Mouse (Mus musculus) hindbrain, embryonic 11.5 days (tissue): ENCODE measurements around the gene Hint1. TPM values are rescaled to one million over a fixed set of nuclear protein-coding genes. Genes with fewer than 3 reads are reported as not detected.
"Not testable (repeated sequence)": the region's sequence is repeated elsewhere in the genome, so short reads cannot be mapped to it uniquely, and the experiment has no call there.

Experiments used
- ATAC-seq: fragments of 200-750 bp; cut with Nextera tagmentation; 2 replicates; pipeline ENCODE4 v1.8.0; 2017; ENCODE audit warnings: mild to moderate bottlenecking, moderate TSS enrichment, moderate library complexity; ENCODE audit not compliant: low FRiP score
- DNase-seq: peaks from one replicate; pipeline ENCODE4 v3.0.0-alpha.2; 2015; ENCODE audit warnings: low spot score
- H3K27ac ChIP-seq: fragments of 300-500 bp; sonication (generic); 2 replicates; pipeline ENCODE4 v1.5.1; 2014; ENCODE audit warnings: mild to moderate bottlenecking, low read depth, low read length
- H3K27me3 ChIP-seq: fragments of 300-500 bp; sonication (generic); 2 replicates; pipeline ENCODE4 v1.6.1; 2014; ENCODE audit warnings: mild to moderate bottlenecking, low read length, moderate library complexity, mixed read lengths; ENCODE audit not compliant: control insufficient read depth, insufficient read depth
- H3K36me3 ChIP-seq: fragments of 300-500 bp; sonication (generic); 2 replicates; pipeline ENCODE4 v1.6.1; 2014; ENCODE audit warnings: mild to moderate bottlenecking, low read length, moderate library complexity, mixed read lengths; ENCODE audit not compliant: control insufficient read depth, insufficient read depth
- H3K4me1 ChIP-seq: fragments of 300-500 bp; sonication (generic); replicated peaks from 2 replicates; pipeline ENCODE4 v1.6.1; 2014; ENCODE audit warnings: low read length, mixed read lengths; ENCODE audit not compliant: control insufficient read depth, insufficient read depth
- H3K4me2 ChIP-seq: fragments of 300-500 bp; sonication (generic); replicated peaks from 2 replicates; pipeline ENCODE4 v1.6.1; 2014; ENCODE audit warnings: mild to moderate bottlenecking, low read depth, low read length
- H3K4me3 ChIP-seq: fragments of 300-500 bp; sonication (generic); 2 replicates; pipeline ENCODE4 v1.5.1; 2014; ENCODE audit warnings: low read depth, low read length
- H3K9ac ChIP-seq: fragments of 300-500 bp; sonication (generic); 2 replicates; pipeline ENCODE4 v1.6.1; 2014; ENCODE audit warnings: low read depth, low read length
- H3K9me3 ChIP-seq: fragments of 300-500 bp; sonication (generic); 2 replicates; pipeline ENCODE4 v1.6.1; 2016; ENCODE audit warnings: low read length; ENCODE audit not compliant: control insufficient read depth
- WGBS: fragments of 180-500 bp; shearing (Covaris S2); extraction: QIAGEN DNeasy Blood & Tissue Kit; methylation state at CpG from one replicate; pipeline ENCODE4 v1.1.7; 2014; 5-methylcytosine and 5-hydroxymethylcytosine counted together
- polyA plus RNA-seq: library from polyadenylated mRNA; unstranded; fragments of >200 nt; fragmentation: Nextera tagmentation; extraction: Ambion mirVana; gene quantifications from 2 replicates; pipeline ENCODE4 v1.2.1, GENCODE M21; 2014

Gene Hint1
- polyA plus RNA-seq, 1 experiment from 2014 or later = 669 TPM

DNA sequence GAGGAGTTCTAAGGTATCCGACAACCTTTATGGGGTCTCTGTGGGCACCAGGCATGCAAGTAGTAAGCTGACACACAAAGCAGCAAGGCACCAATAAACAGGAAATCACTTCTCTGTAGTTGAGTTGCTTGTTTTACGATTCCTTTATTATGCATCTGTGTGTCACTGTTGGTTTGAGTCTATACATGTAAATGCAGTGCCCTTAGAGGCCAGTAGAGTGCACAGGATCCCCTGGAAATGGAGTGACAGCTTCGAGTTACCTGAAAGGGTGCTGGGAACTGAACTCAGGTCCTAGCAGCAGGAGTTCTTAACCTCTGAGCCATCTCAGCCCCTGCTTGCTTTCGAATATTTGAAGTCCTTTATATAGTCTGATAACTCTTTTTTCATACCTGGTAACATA is 26.5 kb upstream of the Hint1 start:
- H3K27me3 ChIP-seq = no peaks in the 10 kb centered on the region
- no peaks in the 10 kb centered on the region for H3K4me1 ChIP-seq
- no peak overlapping the region for H3K4me2 ChIP-seq
- H3K9ac ChIP-seq = no peak overlapping the region
- WGBS = 91% methylated on average over 4 of the region's 4 CpGs
- H3K4me3 ChIP-seq = no peak overlapping the region
- ATAC-seq (no peak), DNase-seq (no peak)
- H3K36me3 ChIP-seq = no peaks in the 10 kb centered on the region
- H3K27ac ChIP-seq = no peak overlapping the region
- H3K9me3 ChIP-seq = no peaks in the 10 kb centered on the region

DNA sequence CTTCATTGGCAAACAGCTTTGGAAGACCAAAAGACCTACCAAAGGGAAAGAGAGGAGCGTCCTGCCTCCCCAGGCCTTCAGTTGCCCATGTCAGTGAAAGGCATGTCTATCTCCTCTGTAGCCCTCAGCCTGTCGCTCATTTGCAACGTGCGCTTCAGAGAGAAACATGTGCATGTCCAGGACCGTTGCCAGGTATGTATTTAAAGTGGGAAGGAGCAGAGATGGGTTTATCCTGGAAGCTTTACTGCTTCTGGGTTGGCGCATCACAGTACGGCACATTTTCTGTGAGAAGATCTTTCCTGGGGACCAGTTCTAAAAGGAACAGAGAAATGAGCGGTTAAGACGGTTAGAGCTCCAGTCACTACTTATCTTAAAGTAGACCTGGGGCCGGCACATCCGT is 25.3 kb upstream of the Hint1 start:
- 93% methylated on average over 11 of the region's 11 CpGs for WGBS
- no peak for ATAC-seq

DNA sequence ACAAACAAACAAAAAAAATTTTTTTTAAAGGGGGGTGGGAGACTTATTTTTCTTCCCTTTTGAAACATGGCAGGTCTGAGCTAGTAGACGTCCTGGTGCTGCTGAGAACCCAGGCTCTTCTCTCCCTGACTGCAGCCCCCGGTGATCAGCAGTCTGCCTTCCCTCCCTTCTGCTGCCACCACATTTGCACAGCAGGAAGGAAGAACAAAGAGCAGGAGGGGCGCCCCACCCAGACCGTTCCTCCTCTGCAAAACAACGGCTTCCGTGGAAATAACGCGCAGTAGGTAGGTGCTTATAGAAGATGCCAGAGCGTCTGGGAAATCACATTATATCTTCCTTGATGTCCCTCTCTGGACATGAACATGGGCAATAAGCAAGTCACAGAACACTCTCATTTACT is 21.8 kb upstream of the Hint1 start:
- Histone ChIP-seq H3K4me3 (no peak overlapping the region), H3K27me3 (no peaks in the 10 kb centered on the region), H3K27ac (peak overlapping the region; percentile 77), H3K4me1 (no peaks in the 10 kb centered on the region), H3K4me2 (no peak overlapping the region), H3K9me3 (no peaks in the 10 kb centered on the region), H3K36me3 (no peaks in the 10 kb centered on the region), H3K9ac (no peak overlapping the region)
- DNase-seq (no peak), ATAC-seq (no peak)
- WGBS = 51% methylated on average over 9 of the region's 9 CpGs

More for the DNA sequence above, 25.3 kb upstream of the Hint1 start:
- Histone ChIP-seq H3K4me3 (no peak overlapping the region), H3K36me3 (no peaks in the 10 kb centered on the region), H3K27ac (no peak overlapping the region), H3K9ac (no peak overlapping the region), H3K4me1 (no peaks in the 10 kb centered on the region), H3K27me3 (no peaks in the 10 kb centered on the region), H3K4me2 (no peak overlapping the region), H3K9me3 (no peaks in the 10 kb centered on the region)
- DNase-seq = no peak

DNA sequence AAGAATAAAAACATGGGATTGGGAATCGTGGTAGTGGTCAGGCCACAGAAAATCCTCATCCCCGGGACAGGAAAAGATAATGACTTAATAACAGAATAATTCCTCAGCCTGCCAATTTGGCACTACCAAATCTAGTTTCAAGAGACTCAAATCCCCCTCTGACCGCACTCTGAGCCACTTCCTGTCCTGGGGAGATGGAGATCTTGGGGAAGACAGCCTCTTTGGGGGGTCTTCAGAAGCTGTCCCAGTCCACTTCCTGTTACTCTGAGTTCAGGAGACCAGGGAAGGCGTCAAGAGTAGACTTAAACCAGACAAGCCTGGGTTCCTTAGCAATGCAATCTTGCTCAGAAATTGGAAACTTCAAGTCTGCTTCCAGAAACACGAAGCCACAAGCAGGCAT is 21.2 kb upstream of the Hint1 start:
- no peak for DNase-seq

DNA sequence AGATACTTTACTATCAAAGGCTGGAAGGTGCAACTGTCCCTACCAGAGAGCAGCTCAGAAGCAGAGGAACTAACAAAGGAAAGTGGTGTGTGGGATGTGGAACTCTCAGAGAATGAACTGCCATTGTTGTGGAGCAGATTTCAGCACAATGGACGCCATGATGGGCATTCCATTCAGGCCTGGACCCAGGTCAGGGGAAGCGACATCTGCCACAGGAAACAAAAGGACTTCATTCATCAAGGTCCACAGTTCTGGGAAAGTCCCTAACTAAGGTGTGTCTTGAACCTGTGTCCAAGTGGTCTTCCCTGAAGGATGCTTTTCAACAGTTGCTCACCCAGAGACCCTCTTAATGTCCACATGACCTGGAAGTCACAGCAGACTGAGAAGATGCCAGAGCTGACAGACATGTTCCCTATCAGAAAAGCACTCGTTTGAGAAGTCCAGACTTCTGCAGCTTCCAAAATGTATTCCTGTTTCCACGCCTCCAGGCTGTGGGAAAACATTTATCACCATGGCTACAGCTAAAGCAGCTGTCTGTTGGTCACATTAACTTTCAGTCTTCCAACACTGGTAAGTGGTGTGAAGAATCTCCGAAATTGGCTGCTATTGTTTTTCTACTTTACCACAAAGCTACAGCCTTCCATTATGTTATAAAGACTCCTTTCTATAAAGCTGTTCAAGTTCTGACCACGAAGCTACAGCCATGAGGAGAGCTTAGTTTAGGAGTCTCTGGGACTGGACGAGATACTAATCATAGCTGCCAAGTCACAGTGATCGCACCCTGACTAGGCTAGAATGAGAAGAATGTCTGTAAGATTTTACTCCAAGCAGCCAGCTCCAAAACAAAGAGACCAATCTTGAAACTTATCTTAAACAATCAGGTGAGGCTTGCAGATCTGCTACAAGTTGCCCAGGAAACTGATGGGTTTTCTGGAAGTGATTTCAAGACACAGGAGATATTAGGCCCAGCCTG is 20.4 kb upstream of the Hint1 start:
- 22% methylated on average over 8 of the region's 8 CpGs for WGBS
- peak; percentile 75 for ATAC-seq
- Histone ChIP-seq H3K4me1 (no peaks in the 10 kb centered on the region), H3K4me2 (no peak overlapping the region), H3K27ac (peak overlapping the region; percentile 77), H3K9me3 (no peaks in the 10 kb centered on the region), H3K36me3 (no peaks in the 10 kb centered on the region), H3K9ac (no peak overlapping the region), H3K4me3 (no peak overlapping the region), H3K27me3 (no peaks in the 10 kb centered on the region)
- peak; percentile 60 for DNase-seq

More for the DNA sequence above, 21.2 kb upstream of the Hint1 start:
- Histone ChIP-seq H3K4me1 (no peaks in the 10 kb centered on the region), H3K27me3 (no peaks in the 10 kb centered on the region), H3K9me3 (no peaks in the 10 kb centered on the region), H3K9ac (no peak overlapping the region), H3K4me3 (no peak overlapping the region), H3K36me3 (no peaks in the 10 kb centered on the region), H3K4me2 (no peak overlapping the region), H3K27ac (peak overlapping the region; percentile 77)
- WGBS = 78% methylated on average over 5 of the region's 5 CpGs
- no peak for ATAC-seq

DNA sequence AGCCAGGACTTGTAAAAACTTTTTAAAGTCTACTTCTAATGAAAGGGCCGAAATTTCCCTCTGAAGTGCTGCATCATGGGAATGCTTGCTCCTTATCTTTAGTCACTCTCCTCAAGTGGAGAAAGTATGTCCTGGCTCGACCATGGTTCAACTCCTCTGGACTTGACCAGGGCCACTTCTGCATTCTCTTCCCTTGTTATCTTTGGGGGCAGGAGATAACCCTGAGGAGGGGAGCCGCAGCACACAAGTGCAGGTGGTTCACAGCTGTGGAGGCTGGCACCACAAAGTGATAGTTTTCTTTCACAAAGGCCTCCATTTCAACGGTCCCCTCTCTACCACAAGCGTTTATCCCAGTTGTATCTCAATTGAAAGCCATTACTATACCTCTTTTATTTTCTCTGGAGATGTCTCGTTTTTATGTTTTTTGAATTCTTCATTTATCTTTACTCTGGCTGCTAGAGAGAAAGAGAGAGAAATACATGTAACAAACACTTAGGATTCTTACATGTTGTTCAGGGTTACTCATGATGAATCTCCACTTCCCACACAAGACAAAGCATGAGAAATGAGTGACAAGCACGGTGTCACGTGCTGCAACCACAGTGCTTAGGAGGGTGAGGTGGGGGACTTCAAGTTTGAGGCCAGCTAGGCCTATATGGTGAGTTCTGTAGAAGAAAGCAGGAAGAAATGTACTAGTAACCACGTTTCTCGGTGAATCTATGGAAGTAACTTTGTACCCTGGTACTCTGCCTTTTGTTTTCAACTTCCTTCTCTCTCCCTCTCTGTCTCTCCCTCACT is 16.0 kb upstream of the Hint1 start:
- DNase-seq (no peak), ATAC-seq (no peak)
- H3K4me2 ChIP-seq = no peak overlapping the region
- H3K4me1 ChIP-seq = no peaks in the 10 kb centered on the region
- H3K9me3 ChIP-seq = no peaks in the 10 kb centered on the region
- no peak overlapping the region for H3K4me3 ChIP-seq
- no peaks in the 10 kb centered on the region for H3K27me3 ChIP-seq
- no peaks in the 10 kb centered on the region for H3K36me3 ChIP-seq
- 89% methylated on average over 10 of the region's 10 CpGs for WGBS
- H3K9ac ChIP-seq = no peak overlapping the region
- H3K27ac ChIP-seq = no peak overlapping the region

DNA sequence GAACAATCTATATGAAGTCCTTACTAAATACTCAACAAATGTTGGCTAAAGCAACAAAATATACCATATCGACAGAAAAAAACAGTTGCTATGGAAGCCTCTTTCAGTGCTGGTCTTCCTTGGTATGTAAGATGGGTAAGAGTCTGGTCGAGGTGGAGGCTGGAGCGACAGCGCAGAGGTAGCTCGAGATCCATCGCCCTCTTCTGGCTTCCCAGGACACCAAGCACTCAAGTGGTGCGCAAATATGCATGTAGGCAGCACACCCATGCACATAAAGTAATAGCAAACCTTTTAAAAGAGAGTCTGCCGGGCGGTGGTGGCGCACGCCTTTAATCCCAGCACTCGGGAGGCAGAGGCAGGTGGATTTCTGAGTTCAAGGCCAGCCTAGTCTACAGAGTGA is 14.5 kb upstream of the Hint1 start:
- Histone ChIP-seq H3K9ac (no peak overlapping the region), H3K4me2 (no peak overlapping the region), H3K9me3 (no peaks in the 10 kb centered on the region), H3K27me3 (no peaks in the 10 kb centered on the region), H3K4me3 (no peak overlapping the region), H3K4me1 (no peaks in the 10 kb centered on the region), H3K36me3 (no peaks in the 10 kb centered on the region), H3K27ac (no peak overlapping the region)
- no peak for DNase-seq
- ATAC-seq = no peak
- WGBS = 91% methylated on average over 12 of the region's 12 CpGs

DNA sequence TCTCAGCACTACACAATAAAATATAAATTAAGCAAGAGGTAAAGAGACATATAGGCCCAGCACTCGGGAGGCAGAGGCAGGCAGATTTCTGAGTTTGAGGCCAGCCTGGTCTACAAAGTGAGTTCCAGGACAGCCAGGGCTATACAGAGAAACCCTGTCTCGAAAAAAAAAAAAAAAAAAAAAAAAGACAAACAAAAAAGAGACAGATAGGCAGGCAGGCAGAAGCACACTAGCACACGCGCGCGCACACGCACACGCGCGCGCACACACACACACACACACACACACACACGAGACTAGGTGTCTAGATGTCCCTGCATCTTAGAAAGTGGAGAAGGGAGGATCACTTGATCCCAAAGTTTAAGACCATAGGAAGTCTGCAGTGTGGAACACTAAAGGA is 7.3 kb upstream of the Hint1 start:
- DNase-seq, H3K27ac ChIP-seq, H3K9ac ChIP-seq, ATAC-seq, H3K4me3 ChIP-seq, H3K36me3 ChIP-seq, H3K4me1 ChIP-seq, H3K4me2 ChIP-seq, H3K9me3 ChIP-seq, H3K27me3 ChIP-seq: not testable (repeated sequence)
- 92% methylated on average over 11 of the region's 12 CpGs for WGBS
